Mouse (Mus musculus) thymus, adult 2 months (tissue): ENCODE measurements around the gene Gpr179.

Experiments
- CTCF ChIP-seq: fragments of 200-500 bp; IDR thresholded peaks from 2 replicates; pipeline ENCODE4 v1.5.1; 2012; ENCODE audit warnings: mild to moderate bottlenecking, control low read depth, low read length, moderate library complexity, borderline replicate concordance; ENCODE audit not compliant: control insufficient read depth, poor library complexity, insufficient read depth; ENCODE audit errors: extremely low read depth
- POLR2A ChIP-seq: fragments of 200-500 bp; IDR thresholded peaks from 2 replicates; pipeline ENCODE4 v1.6.1; 2012; ENCODE audit warnings: mild to moderate bottlenecking, low read length, control low read depth, moderate library complexity; ENCODE audit not compliant: control insufficient read depth, poor library complexity, insufficient read depth; ENCODE audit errors: extremely low read depth

GRCm38 (mm10) chr11:97355247-97355646, 3.4 kb upstream of the Gpr179 start:
- TF ChIP-seq CTCF (no peak), POLR2A (no peak)
